Mouse (Mus musculus): ENCODE results near the gene Vezt.

Vezt gene

GRCm38 (mm10) chr10:94035658-94036374 is at the start of gene Vezt, which contains the start of gene Fgd6:
Gene Vezt (minus strand): TSS chr10:94035817.
Gene Fgd6 (plus strand): TSS chr10:94036001.
- DNase-seq, result peak; percentile 99

- DNase-seq, result no peak
These were observed 46.6 kb upstream of the Vezt start for GRCm38 (mm10) chr10:94082040-94082734.

GRCm38 (mm10) chr10:94080740-94081139 is 45.1 kb upstream of the Vezt start:
- no peak for DNase-seq

GRCm38 (mm10) chr10:94076966-94077825 is 41.6 kb upstream of the Vezt start:
- DNase-seq, result no peak

GRCm38 (mm10) chr10:94072916-94073465 is 37.4 kb upstream of the Vezt start:
- no peak for DNase-seq

- DNase-seq, result peak; percentile 66 to 79
These were observed 36.8 kb upstream of the Vezt start for GRCm38 (mm10) chr10:94072261-94072915.

GRCm38 (mm10) chr10:94071641-94072040 is 36.0 kb upstream of the Vezt start:
- no peak for DNase-seq

- peak; percentile 39 to 52 for DNase-seq
These were observed 33.1 kb upstream of the Vezt start for GRCm38 (mm10) chr10:94068701-94069100.

- no peak for DNase-seq
These were observed 31.3 kb upstream of the Vezt start for GRCm38 (mm10) chr10:94066896-94067295.

- no peak for DNase-seq
These were observed 26.7 kb upstream of the Vezt start for GRCm38 (mm10) chr10:94062357-94062756.

- no peak for DNase-seq
These were observed 24.6 kb upstream of the Vezt start for GRCm38 (mm10) chr10:94060190-94060589.

GRCm38 (mm10) chr10:94059618-94060055 is 24.0 kb upstream of the Vezt start:
- no peak for DNase-seq

GRCm38 (mm10) chr10:94056487-94056886 is 20.9 kb upstream of the Vezt start:
- DNase-seq, result no peak

GRCm38 (mm10) chr10:94050736-94051135 is 15.1 kb upstream of the Vezt start:
- no peak for DNase-seq

GRCm38 (mm10) chr10:94049121-94049520 is 13.5 kb upstream of the Vezt start:
- DNase-seq, result no peak

- DNase-seq, result peak in 1 of 2 experiments; percentile 22
These were observed 12.4 kb upstream of the Vezt start for GRCm38 (mm10) chr10:94047845-94048559.

- DNase-seq, result no peak
These were observed 11.4 kb upstream of the Vezt start for GRCm38 (mm10) chr10:94047024-94047423.

GRCm38 (mm10) chr10:94045301-94045700 is 9.7 kb upstream of the Vezt start:
- no peak for DNase-seq

- DNase-seq, result no peak
These were observed 8.3 kb upstream of the Vezt start for GRCm38 (mm10) chr10:94043908-94044307.

- no peak for DNase-seq
These were observed 3.0 kb upstream of the Vezt start for GRCm38 (mm10) chr10:94038366-94039260.

- DNase-seq, result no peak
These were observed 2.0 kb upstream of the Vezt start for GRCm38 (mm10) chr10:94037596-94037995.
